Mouse (Mus musculus) liver, adult (tissue): ENCODE data around the gene Erich6.

ENCODE experiments used
- GATA4 ChIP-seq: IDR thresholded peaks from 2 replicates; pipeline ENCODE4 v1.6.1; 2014; ENCODE audit warnings: mild to moderate bottlenecking, low read length; ENCODE audit not compliant: insufficient replicate concordance

Erich6 gene

GRCm38 (mm10) chr3:58581530-58581929 lies 55.5 kb downstream of the Erich6 start:
- no peak for TF ChIP-seq GATA4

- TF ChIP-seq GATA4, result no peak
These were observed 59.4 kb downstream of the Erich6 start for GRCm38 (mm10) chr3:58577506-58578050.

- no peak for TF ChIP-seq GATA4
These were observed 59.9 kb downstream of the Erich6 start for GRCm38 (mm10) chr3:58577067-58577503.

- TF ChIP-seq GATA4, result no peak
These were observed 60.6 kb downstream of the Erich6 start, which contains the start of gene Selenot for GRCm38 (mm10) chr3:58576137-58577066. TSS of gene Selenot (plus strand) at chr3:58576636.

GRCm38 (mm10) chr3:58570821-58571220 lies 66.2 kb downstream of the Erich6 start:
- TF ChIP-seq GATA4, result no peak
